In genomic region chr16:45690178-45690577, GRCm38 (mm10) we compare ENCODE assay signal across 9 mouse cellular contexts. TPM values are rescaled to one million over a fixed set of nuclear protein-coding genes. Genes with fewer than 3 reads are reported as not detected.
A peak's percentile ranks its signal among the peaks of the same experiment; 100 is the strongest.
DNase-seq lines count a peak whose midpoint lies in the region; ATAC-seq and TF ChIP-seq lines count a peak whose summit lies in the region.
"Had no signal": no experiment of that assay in that cellular context is flagged by ENCODE, and none has a peak within 500 bp of the region (broad histone marks: within the 10 kb centered on the region; RNA-seq: fewer than 3 reads in every experiment).

No protein-coding gene starts in this region.

- ATAC-seq in embryonic facial prominence, embryonic 14.5 days (ENCODE audit: low read depth): no peak
- ATAC-seq in monocyte, adult 5-6 weeks (replicated peaks; ENCODE audit: insufficient number of reproducible peaks, low FRiP score, low TSS enrichment, poor library complexity, severe bottlenecking): no peak

- H3K9ac ChIP-seq in embryonic facial prominence, embryonic 14.5 days (ENCODE audit: low read depth, low read length): no peak overlapping the region

- H3K4me2 ChIP-seq in embryonic facial prominence, embryonic 14.5 days (ENCODE audit: low read depth, low read length): no peak overlapping the region

- no peak overlapping the region for H3K27ac ChIP-seq in embryonic facial prominence, embryonic 14.5 days (replicated peaks; ENCODE audit: low read depth, low read length)
- H3K27ac ChIP-seq in kidney, adult 2 months (ENCODE audit: insufficient read depth, low read depth, low read length): no peak overlapping the region

- no peak for TF ChIP-seq POLR2A in kidney, adult 2 months (IDR thresholded peaks at IDR 0.05; ENCODE audit: low read depth, low read length)

- no peak for TF ChIP-seq CTCF in kidney, adult 2 months (conservative IDR thresholded peaks at IDR 0.05; ENCODE audit: insufficient read depth, insufficient read length, low read depth, low read length)

- H3K27me3 ChIP-seq in embryonic facial prominence, embryonic 14.5 days (replicated peaks; ENCODE audit: control insufficient read depth, insufficient read depth, low read length): no peaks in the 10 kb centered on the region
- no peaks in the 10 kb centered on the region for H3K27me3 ChIP-seq in kidney, adult 2 months (replicated peaks; ENCODE audit: control insufficient read depth, insufficient read depth, low read length)

- H3K4me1 ChIP-seq in embryonic facial prominence, embryonic 14.5 days (ENCODE audit: control insufficient read depth, insufficient read depth, low read length): no peaks in the 10 kb centered on the region
- no peaks in the 10 kb centered on the region for H3K4me1 ChIP-seq in kidney, adult 2 months (ENCODE audit: control insufficient read depth, insufficient read depth, low read length)

- WGBS in embryonic facial prominence, embryonic 14.5 days: 33% methylated on average over 4 of the region's 4 CpGs
- WGBS in kidney, adult 2 months: 31% methylated on average over 4 of the region's 4 CpGs

- peak; percentile 43 to 75 for DNase-seq in layer of hippocampus, adult 18-20 months (ENCODE audit: low spot score in 2 of 2)
- DNase-seq in layer of hippocampus, adult 9-10 months (ENCODE audit: low spot score): no peak
- DNase-seq in embryonic facial prominence, embryonic 14.5 days (ENCODE audit: low spot score): peak; percentile 46
- peak; percentile 43 to 51 for DNase-seq in layer of hippocampus, adult 8-10 months (ENCODE audit: low spot score in 2 of 2)
- DNase-seq in retina, embryonic 14.5 days (ENCODE audit: low spot score): peak; percentile 53
- no peak for DNase-seq in kidney, adult 2 months
- DNase-seq in heart, postnatal 4 days: no peak

- H3K36me3 ChIP-seq in embryonic facial prominence, embryonic 14.5 days (ENCODE audit: control insufficient read depth, insufficient read depth, low read length): no peaks in the 10 kb centered on the region
- H3K36me3 ChIP-seq in kidney, adult 2 months (ENCODE audit: control insufficient read depth, insufficient read depth, low read length): no peaks in the 10 kb centered on the region

- H3K4me3 ChIP-seq in embryonic facial prominence, embryonic 14.5 days (ENCODE audit: low read depth, low read length): no peak overlapping the region
- no peak overlapping the region for H3K4me3 ChIP-seq in kidney, adult 2 months (ENCODE audit: insufficient read depth, low read depth, low read length)
- H3K4me3 ChIP-seq: myocyte had no signal

- H3K9me3 ChIP-seq in embryonic facial prominence, embryonic 14.5 days (ENCODE audit: control insufficient read depth, low read length): no peaks in the 10 kb centered on the region

RNA-seq across cellular contexts. Expression of gene Tmprss7, which starts 3.3 kb away (rescaled TPM):
- total RNA-seq in layer of hippocampus, adult 18-20 months (2021): under 1 TPM; 0.56 to 0.62 TPM
- polyA plus RNA-seq in embryonic facial prominence, embryonic 14.5 days (2014; fragmentation: Nextera tagmentation; extraction: Ambion mirVana): not detected in 2 replicates
- total RNA-seq in layer of hippocampus, adult 8-10 months (2022): 1 to 10 TPM; 1.3 to 2.5 (median 1.6) TPM
- 0.05 TPM in 1 of 2 replicates, not detected in the other for polyA plus RNA-seq in kidney, adult 2 months (2012; rRNA removed)
- total RNA-seq in heart, postnatal 4 days (2021): not detected
- not detected in 3 replicates for total RNA-seq in monocyte, adult 5-6 weeks (2017)
- polyA plus RNA-seq: myocyte had no signal

RNA-seq across cellular contexts. Expression of gene Tagln3, which starts 34.2 kb away (rescaled TPM):
- 100 to 1,000 TPM; 219 to 242 TPM for total RNA-seq in layer of hippocampus, adult 18-20 months (2021)
- 26.0 and 30.6 TPM in 2 replicates for polyA plus RNA-seq in embryonic facial prominence, embryonic 14.5 days (2014; fragmentation: Nextera tagmentation; extraction: Ambion mirVana)
- total RNA-seq in layer of hippocampus, adult 8-10 months (2022): 100 to 1,000 TPM; 207 to 253 (median 235) TPM
- 0.77 and 1.3 TPM in 2 replicates for polyA plus RNA-seq in kidney, adult 2 months (2012; rRNA removed)
- under 1 TPM; 0.43 to 0.57 TPM for total RNA-seq in heart, postnatal 4 days (2021)
- total RNA-seq in monocyte, adult 5-6 weeks (2017): not detected in 3 replicates

RNA-seq across cellular contexts. Expression of gene BC016579, which starts 36.3 kb away (rescaled TPM):
- total RNA-seq in layer of hippocampus, adult 18-20 months (2021): under 1 TPM; 0.25 to 0.30 TPM
- polyA plus RNA-seq in embryonic facial prominence, embryonic 14.5 days (2014; fragmentation: Nextera tagmentation; extraction: Ambion mirVana): 0.34 TPM in 1 of 2 replicates, not detected in the other
- total RNA-seq in layer of hippocampus, adult 8-10 months (2022): under 1 TPM in 3 of 4 experiments, not detected in 1; 0.14 to 0.39 (median 0.18) TPM
- 0.05 and 0.07 TPM in 2 replicates for polyA plus RNA-seq in kidney, adult 2 months (2012; rRNA removed)
- not detected for total RNA-seq in heart, postnatal 4 days (2021)
- not detected in 3 replicates for total RNA-seq in monocyte, adult 5-6 weeks (2017)
- polyA plus RNA-seq: myocyte had no signal

RNA-seq across cellular contexts. Expression of gene Abhd10, which starts 52.6 kb away (rescaled TPM):
- 10 to 100 TPM; 18.0 to 20.5 TPM for total RNA-seq in layer of hippocampus, adult 18-20 months (2021)
- polyA plus RNA-seq in embryonic facial prominence, embryonic 14.5 days (2014; fragmentation: Nextera tagmentation; extraction: Ambion mirVana): 27.4 and 34.6 TPM in 2 replicates
- total RNA-seq in layer of hippocampus, adult 8-10 months (2022): 10 to 100 TPM; 19.5 to 27.1 (median 21.8) TPM
- polyA plus RNA-seq in kidney, adult 2 months (2012; rRNA removed): 8.0 and 9.2 TPM in 2 replicates
- total RNA-seq in heart, postnatal 4 days (2021): 10 to 100 TPM; 23.1 to 26.9 TPM
- 19.0 to 34.7 TPM (median 24.2 TPM) in 3 replicates for total RNA-seq in monocyte, adult 5-6 weeks (2017)

Comparison
In these comparisons a context has a peak if more than half of its experiments do, and no peak if none do; other contexts are left out.
1. DNase-seq: peak in layer of hippocampus, adult 18-20 months (2 of 2), embryonic facial prominence, embryonic 14.5 days (single experiment), layer of hippocampus, adult 8-10 months (2 of 2) and retina, embryonic 14.5 days (single experiment); none in layer of hippocampus, adult 9-10 months (single experiment), kidney, adult 2 months (single experiment) and heart, postnatal 4 days (single experiment).
2. RNA of gene Tagln3, which starts 34.2 kb away (total RNA-seq): 219 to 242 TPM in layer of hippocampus, adult 18-20 months and 207 to 253 TPM in layer of hippocampus, adult 8-10 months; 0.43 to 0.57 TPM in heart, postnatal 4 days and not detected in monocyte, adult 5-6 weeks; every median in the first group is over 100 times any median in the second.